Mouse (Mus musculus) olfactory bulb, adult 2 months (tissue): ENCODE measurements around the gene Polr1d.

Source experiments
- CTCF ChIP-seq: fragments of 200-500 bp; IDR thresholded peaks from 2 replicates; pipeline ENCODE4 v1.5.1; 2012; ENCODE audit warnings: low read depth, mild to moderate bottlenecking, low read length, moderate library complexity; ENCODE audit not compliant: insufficient read depth
- POLR2A ChIP-seq: fragments of 200-500 bp; IDR thresholded peaks from 2 replicates; pipeline ENCODE4 v1.6.1; 2012; ENCODE audit warnings: mild to moderate bottlenecking, low read depth, low read length, moderate library complexity; ENCODE audit not compliant: insufficient read depth

GRCm38 (mm10) chr5:147053071-147053470, 23.8 kb upstream of the Polr1d start:
- TF ChIP-seq POLR2A (no peak), CTCF (no peak)
